Mouse (Mus musculus) midbrain, embryonic 14.5 days (tissue): ENCODE results near the gene Ugt1a9. TPM values are rescaled to one million over a fixed set of nuclear protein-coding genes. Genes with fewer than 3 reads are reported as not detected.

Experiments
- ATAC-seq: fragments of 200-750 bp; cut with Nextera tagmentation; 2 replicates; pipeline ENCODE4 v1.8.0; 2017; ENCODE audit warnings: moderate number of reproducible peaks, moderate library complexity; ENCODE audit not compliant: low FRiP score, low TSS enrichment
- DNase-seq: peaks from one replicate; pipeline ENCODE4 v3.0.0-alpha.2; 2015
- H3K27ac ChIP-seq: fragments of 300-500 bp; sonication (generic); replicated peaks from 2 replicates; pipeline ENCODE4 v1.5.1; 2014; ENCODE audit warnings: mild to moderate bottlenecking, low read depth, low read length, moderate library complexity
- H3K27me3 ChIP-seq: fragments of 300-500 bp; sonication (generic); 2 replicates; pipeline ENCODE4 v1.6.1; 2014; ENCODE audit warnings: low read length, control low read depth, mixed read lengths; ENCODE audit not compliant: control insufficient read depth, insufficient read depth
- H3K36me3 ChIP-seq: fragments of 300-500 bp; sonication (generic); 2 replicates; pipeline ENCODE4 v1.6.1; 2014; ENCODE audit warnings: low read length, control low read depth; ENCODE audit not compliant: control insufficient read depth, insufficient read depth
- H3K4me1 ChIP-seq: fragments of 300-500 bp; sonication (generic); 2 replicates; pipeline ENCODE4 v1.6.1; 2014; ENCODE audit warnings: mild to moderate bottlenecking, antibody characterized with exemption, low read length, control low read depth; ENCODE audit not compliant: control insufficient read depth, insufficient read depth
- H3K4me2 ChIP-seq: fragments of 300-500 bp; sonication (generic); 2 replicates; pipeline ENCODE4 v1.6.1; 2014; ENCODE audit warnings: mild to moderate bottlenecking, low read length, moderate library complexity
- H3K4me3 ChIP-seq: fragments of 300-500 bp; sonication (generic); replicated peaks from 2 replicates; pipeline ENCODE4 v1.5.1; 2014; ENCODE audit warnings: low read depth, low read length
- H3K9ac ChIP-seq: fragments of 300-500 bp; sonication (generic); replicated peaks from 2 replicates; pipeline ENCODE4 v1.6.1; 2014; ENCODE audit warnings: mild to moderate bottlenecking, low read length, moderate library complexity
- H3K9me3 ChIP-seq: fragments of 300-500 bp; sonication (generic); 2 replicates; pipeline ENCODE4 v1.6.1; 2016; ENCODE audit warnings: low read length, control low read depth, mixed read lengths; ENCODE audit not compliant: control insufficient read depth
- WGBS: fragments of 180-500 bp; shearing (Covaris S2); extraction: QIAGEN DNeasy Blood & Tissue Kit; methylation state at CpG from one replicate; pipeline ENCODE4 v1.1.7; 2014; 5-methylcytosine and 5-hydroxymethylcytosine counted together
- polyA plus RNA-seq: library from polyadenylated mRNA; unstranded; fragments of >200 nt; fragmentation: Nextera tagmentation; extraction: Ambion mirVana; gene quantifications from 2 replicates; pipeline ENCODE4 v1.2.1, GENCODE M21; 2014

Gene Ugt1a9
- polyA plus RNA-seq, 1 experiment from 2014 or later = not detected

DNA sequence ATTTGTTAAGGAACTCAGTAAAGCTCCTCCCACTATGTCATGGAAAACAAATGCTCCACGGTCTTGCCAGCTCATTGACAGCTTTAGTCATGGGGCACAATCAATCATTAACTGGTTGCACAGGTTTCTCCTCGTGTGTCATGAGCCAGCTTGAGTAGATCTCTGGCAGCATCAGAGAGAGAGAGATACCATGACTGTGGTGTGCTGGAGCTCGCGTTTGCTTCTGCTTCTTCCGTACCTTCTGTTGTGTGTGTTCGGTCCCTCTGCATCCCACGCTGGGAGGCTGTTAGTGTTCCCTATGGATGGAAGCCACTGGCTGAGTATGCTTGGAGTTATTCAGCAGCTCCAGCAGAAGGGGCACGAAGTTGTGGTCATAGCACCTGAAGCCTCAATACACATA is 141.2 kb downstream of the Ugt1a9 start, which contains the start of gene Ugt1a1:
TSS of gene Ugt1a1 (plus strand) at position 148 of the 400 bp plus-strand sequence.
- Histone ChIP-seq H3K27me3 (no peaks in the 10 kb centered on the region), H3K4me3 (no peak within 1 kb of the TSS), H3K9me3 (peaks cover 53% of the 10 kb centered on the region), H3K36me3 (no peaks in the 10 kb centered on the region), H3K27ac (no peak within 1 kb of the TSS), H3K9ac (no peak within 1 kb of the TSS), H3K4me2 (no peak within 1 kb of the TSS), H3K4me1 (no peaks in the 10 kb centered on the region)
- WGBS = 70% methylated on average over 8 of the region's 8 CpGs
- ATAC-seq (0 out of 2 replicates have a peak, but pooled peaks have one; percentile 5), DNase-seq (peak; percentile 1)

DNA sequence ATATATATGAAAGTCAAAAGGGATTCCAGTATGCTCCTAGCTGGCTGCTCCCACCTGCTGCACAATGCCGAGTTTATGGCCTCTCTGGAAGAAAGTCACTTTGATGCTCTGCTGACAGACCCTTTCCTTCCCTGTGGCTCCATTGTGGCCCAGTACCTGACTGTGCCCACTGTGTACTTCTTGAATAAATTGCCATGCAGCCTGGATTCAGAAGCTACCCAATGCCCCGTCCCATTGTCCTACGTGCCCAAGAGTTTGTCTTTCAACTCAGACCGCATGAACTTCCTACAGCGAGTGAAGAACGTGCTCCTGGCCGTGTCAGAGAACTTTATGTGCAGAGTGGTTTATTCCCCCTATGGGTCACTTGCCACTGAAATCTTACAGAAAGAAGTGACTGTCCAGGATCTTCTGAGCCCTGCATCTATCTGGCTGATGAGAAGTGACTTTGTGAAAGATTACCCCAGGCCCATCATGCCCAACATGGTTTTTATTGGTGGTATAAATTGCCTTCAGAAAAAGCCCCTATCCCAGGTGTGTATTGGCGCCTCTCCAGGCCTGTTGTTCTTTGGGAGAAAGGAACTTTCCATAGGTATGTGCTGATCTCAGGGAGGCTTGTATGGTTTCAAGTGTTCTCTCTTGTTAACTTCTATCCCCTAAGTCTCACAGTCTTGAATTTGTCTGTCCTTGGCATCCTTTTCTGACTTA is 141.9 kb downstream of the Ugt1a9 start:
- Histone ChIP-seq H3K9me3 (peaks cover 60% of the 10 kb centered on the region), H3K27ac (no peak overlapping the region), H3K36me3 (no peaks in the 10 kb centered on the region), H3K4me2 (no peak overlapping the region), H3K4me1 (no peaks in the 10 kb centered on the region), H3K4me3 (no peak overlapping the region), H3K9ac (no peak overlapping the region), H3K27me3 (no peaks in the 10 kb centered on the region)
- 60% methylated on average over 8 of the region's 8 CpGs for WGBS
- DNase-seq = peak; percentile 2
- ATAC-seq = peak; percentile 21; the same call in 1 of the 2 replicates

DNA sequence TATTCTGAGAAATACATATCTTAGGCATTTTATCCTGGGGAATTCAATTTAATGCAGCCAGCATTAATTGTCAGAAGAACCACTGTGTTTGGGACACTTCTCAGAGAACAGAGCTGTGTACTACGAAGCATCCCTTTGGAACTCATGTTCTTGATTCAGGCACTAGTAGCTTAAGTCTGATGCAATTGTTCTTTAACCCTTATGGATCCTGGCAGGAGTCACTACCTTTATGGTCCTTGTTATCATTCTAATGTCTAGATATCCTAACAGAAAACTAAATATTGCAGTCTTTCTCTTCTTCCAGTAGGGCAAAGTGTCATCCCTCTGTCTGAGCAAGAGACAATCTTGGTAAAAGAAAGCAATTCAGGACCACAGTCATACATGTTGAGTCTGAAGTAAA is 142.5 kb downstream of the Ugt1a9 start:
- Histone ChIP-seq H3K27ac (no peak overlapping the region), H3K9ac (no peak overlapping the region), H3K27me3 (no peaks in the 10 kb centered on the region), H3K4me1 (no peaks in the 10 kb centered on the region), H3K4me3 (no peak overlapping the region), H3K36me3 (no peaks in the 10 kb centered on the region), H3K4me2 (no peak overlapping the region), H3K9me3 (peaks cover 62% of the 10 kb centered on the region)
- DNase-seq (peak; percentile 1), ATAC-seq (no peak)
- WGBS = 75% methylated on average over 1 of the region's 1 CpGs

DNA sequence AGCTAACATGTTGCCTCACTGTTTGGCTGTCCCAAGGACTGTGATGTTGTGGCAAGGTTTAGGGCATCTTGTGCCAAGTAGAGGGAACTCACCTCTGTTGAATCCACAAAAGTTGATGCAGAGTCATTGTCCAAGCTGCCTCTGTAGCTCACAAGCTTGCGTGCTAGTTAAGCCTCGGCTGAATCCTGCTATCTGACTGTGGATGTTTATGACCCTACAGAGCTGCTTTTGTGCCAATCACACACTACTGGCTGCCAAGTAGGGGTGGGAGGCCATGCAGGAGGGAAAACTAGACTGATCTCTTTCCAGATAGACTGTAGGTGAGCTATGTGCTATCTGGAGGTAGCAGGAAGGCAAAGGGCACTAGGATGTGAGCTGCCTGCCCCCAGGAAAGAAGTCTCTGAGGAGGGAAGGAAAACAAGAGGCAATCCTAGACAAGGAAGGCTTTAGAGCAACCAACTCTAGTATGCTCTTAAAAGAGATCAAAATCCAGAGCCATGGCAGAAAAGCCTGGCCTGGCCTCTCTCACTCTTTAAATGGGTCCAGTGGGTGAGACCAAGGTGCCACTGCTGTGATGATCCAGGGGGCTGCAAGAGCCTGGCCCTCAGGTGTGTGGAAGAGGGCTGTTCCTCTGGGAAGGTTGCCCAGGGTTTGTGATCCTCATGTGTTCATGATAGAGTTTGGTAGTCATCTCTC is 143.3 kb downstream of the Ugt1a9 start:
- no peaks in the 10 kb centered on the region for H3K36me3 ChIP-seq
- peak; percentile 1 for DNase-seq
- no peak overlapping the region for H3K4me2 ChIP-seq
- no peaks in the 10 kb centered on the region for H3K27me3 ChIP-seq
- ATAC-seq = peak; percentile 15
- no peak overlapping the region for H3K9ac ChIP-seq
- H3K4me1 ChIP-seq = no peaks in the 10 kb centered on the region
- H3K4me3 ChIP-seq = no peak overlapping the region
- peaks cover 62% of the 10 kb centered on the region for H3K9me3 ChIP-seq
- 83% methylated on average over 2 of the region's 2 CpGs for WGBS
- no peak overlapping the region for H3K27ac ChIP-seq

DNA sequence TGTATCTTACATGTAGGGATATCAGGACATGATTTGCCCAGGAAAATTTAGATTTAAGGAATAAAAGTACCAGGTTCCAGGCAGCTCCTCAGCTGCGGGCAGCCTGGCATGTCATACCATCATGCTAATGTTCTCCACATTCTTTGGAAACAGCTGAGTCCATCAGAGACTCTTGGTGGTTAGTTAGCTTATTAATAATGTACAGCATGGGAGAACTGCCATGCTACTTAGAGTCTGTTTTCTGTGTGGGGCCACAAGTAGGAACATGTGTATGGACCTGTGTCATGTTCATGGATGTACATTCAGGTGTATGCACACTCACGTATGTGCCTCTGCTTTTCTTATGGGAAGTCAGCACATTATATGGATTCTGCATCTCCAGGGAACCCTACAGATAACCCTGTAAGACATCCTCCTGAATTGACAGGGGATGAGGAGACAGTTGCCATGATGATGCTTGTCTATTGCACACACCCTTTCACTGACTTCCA is 143.9 kb downstream of the Ugt1a9 start:
- no peak overlapping the region for H3K4me2 ChIP-seq
- 0 out of 2 replicates have a peak, but pooled peaks have one; percentile 7 for ATAC-seq
- no peak overlapping the region for H3K27ac ChIP-seq
- no peak overlapping the region for H3K9ac ChIP-seq
- no peaks in the 10 kb centered on the region for H3K4me1 ChIP-seq
- peak; percentile 0 for DNase-seq
- H3K9me3 ChIP-seq = peaks cover 62% of the 10 kb centered on the region
- H3K4me3 ChIP-seq = no peak overlapping the region
- no peaks in the 10 kb centered on the region for H3K27me3 ChIP-seq
- no peaks in the 10 kb centered on the region for H3K36me3 ChIP-seq
- WGBS = 80% methylated on average over 2 of the region's 2 CpGs

DNA sequence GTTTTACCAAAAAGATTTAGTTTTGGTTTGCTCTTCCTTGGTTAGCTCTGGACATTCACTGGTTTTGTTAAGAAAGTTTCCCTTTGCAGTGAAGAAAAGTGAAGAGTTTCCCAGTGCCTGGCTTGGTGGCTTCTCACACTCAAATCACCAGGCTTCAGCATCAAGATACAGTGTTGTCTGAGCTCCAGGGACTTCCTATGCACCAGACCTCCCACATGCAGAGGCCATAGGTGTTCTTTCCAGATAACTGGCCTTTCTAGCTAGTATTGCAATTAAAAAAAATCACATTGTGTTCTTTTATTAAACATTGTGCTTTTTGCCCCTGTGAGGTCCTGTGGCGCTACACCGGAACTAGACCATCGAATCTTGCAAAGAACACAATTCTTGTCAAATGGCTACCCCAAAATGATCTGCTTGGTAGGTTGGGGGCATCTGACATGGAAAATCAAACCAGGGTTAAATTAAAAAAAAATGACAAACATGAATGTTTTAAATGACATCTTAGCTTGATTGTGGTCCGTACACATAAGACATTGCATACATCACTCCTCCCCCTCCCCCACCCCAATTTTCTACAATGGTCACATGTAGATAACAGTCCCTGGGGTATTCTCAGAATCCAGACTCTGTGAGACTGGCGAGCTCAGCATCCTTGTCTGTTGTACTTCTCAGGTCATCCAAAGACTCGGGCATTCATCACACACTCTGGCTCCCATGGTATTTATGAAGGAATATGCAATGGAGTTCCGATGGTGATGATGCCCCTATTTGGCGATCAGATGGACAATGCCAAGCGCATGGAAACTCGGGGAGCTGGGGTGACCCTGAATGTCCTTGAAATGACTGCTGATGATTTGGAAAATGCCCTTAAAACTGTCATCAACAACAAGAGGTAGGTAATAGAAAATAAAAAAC is 145.1 kb downstream of the Ugt1a9 start:
- Histone ChIP-seq H3K4me2 (no peak overlapping the region), H3K9ac (no peak overlapping the region), H3K27me3 (no peaks in the 10 kb centered on the region), H3K27ac (no peak overlapping the region), H3K4me3 (no peak overlapping the region), H3K4me1 (no peaks in the 10 kb centered on the region), H3K9me3 (peaks cover 62% of the 10 kb centered on the region), H3K36me3 (no peaks in the 10 kb centered on the region)
- DNase-seq (peak; percentile 7), ATAC-seq (no peak)
- WGBS = 70% methylated on average over 10 of the region's 10 CpGs

DNA sequence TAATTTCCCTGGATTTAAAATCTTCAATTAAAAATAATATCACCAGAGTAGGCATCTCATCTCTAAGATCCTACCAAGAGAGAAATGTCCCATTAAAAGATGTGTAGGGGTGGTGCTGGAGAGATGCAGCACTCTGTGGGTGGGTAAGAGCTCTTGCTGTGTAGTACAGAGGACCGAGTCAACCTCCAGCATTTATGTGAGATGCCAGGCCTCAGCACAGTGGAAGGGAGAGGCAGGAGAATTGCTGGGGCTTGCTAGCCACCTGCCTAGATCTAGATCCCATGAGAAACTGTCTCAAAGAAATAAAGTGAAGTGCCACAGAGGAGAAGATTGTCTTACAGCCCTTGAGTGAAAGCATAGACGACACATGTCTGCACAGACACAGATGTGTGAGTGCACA is 146.0 kb downstream of the Ugt1a9 start:
- H3K4me3 ChIP-seq = no peak overlapping the region
- H3K4me1 ChIP-seq = no peaks in the 10 kb centered on the region
- H3K9ac ChIP-seq = no peak overlapping the region
- H3K4me2 ChIP-seq = no peak overlapping the region
- peaks cover 58% of the 10 kb centered on the region for H3K9me3 ChIP-seq
- no peaks in the 10 kb centered on the region for H3K36me3 ChIP-seq
- DNase-seq (no peak), ATAC-seq (no peak)
- 58% methylated on average over 2 of the region's 2 CpGs for WGBS
- no peaks in the 10 kb centered on the region for H3K27me3 ChIP-seq
- H3K27ac ChIP-seq = no peak overlapping the region

DNA sequence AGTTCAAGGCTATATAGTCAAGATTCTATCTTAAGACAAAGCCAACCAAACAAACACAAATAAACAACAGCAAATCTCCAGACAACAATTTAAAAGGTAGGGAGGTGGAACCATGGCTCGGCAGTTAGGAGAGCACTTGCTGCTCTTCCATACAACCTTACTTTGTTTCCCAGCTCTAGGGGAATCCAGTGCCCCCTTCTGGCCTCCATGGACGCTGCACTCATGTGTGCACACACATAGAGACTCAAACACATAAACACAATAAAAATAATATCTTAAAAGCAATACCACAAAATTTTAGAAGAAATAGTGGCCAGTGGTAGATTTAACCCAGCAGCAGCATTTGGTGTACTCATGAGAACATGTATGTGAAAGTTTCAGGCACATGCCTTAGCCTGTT is 146.5 kb downstream of the Ugt1a9 start:
- 60% methylated on average over 2 of the region's 2 CpGs for WGBS
- DNase-seq (peak; percentile 1), ATAC-seq (no peak)
- no peaks in the 10 kb centered on the region for H3K4me1 ChIP-seq
- H3K9me3 ChIP-seq = peaks cover 56% of the 10 kb centered on the region
- no peak overlapping the region for H3K9ac ChIP-seq
- H3K36me3 ChIP-seq = no peaks in the 10 kb centered on the region
- H3K27me3 ChIP-seq = no peaks in the 10 kb centered on the region
- no peak overlapping the region for H3K4me2 ChIP-seq
- no peak overlapping the region for H3K4me3 ChIP-seq
- H3K27ac ChIP-seq = no peak overlapping the region
